Mouse (Mus musculus) erythroblast, embryonic 14.5 days (primary cell): ENCODE data around the gene Smg6.

Source experiments
- GATA1 ChIP-seq: IDR thresholded peaks from 2 replicates; pipeline ENCODE4 v1.6.1; 2012; ENCODE audit warnings: low read length, inconsistent platforms, mixed read lengths
- TAL1 ChIP-seq: IDR thresholded peaks from 3 replicates; pipeline ENCODE4 v1.6.1; 2012; ENCODE audit warnings: low read length, inconsistent platforms, mixed read lengths

GRCm38 (mm10) chr11:75119841-75120240 lies 194.2 kb downstream of the Smg6 start:
- TF ChIP-seq GATA1 (no peak), TAL1 (no peak)
